Mouse (Mus musculus): Measurements from ENCODE around the gene Ccdc93.

Ccdc93 gene

GRCm38 (mm10) chr1:121430938-121431928, at the start of gene Ccdc93:
Gene Ccdc93 (plus strand): TSS chr1:121431049.
- under 1% methylated on average over 47 of the region's 47 CpGs for WGBS

- 55% methylated on average over 3 of the region's 3 CpGs for WGBS
Observed at GRCm38 (mm10) chr1:121381562-121381961, 49.3 kb upstream of the Ccdc93 start.

GRCm38 (mm10) chr1:121388312-121388711, 42.5 kb upstream of the Ccdc93 start:
- WGBS: 53% methylated on average over 6 of the region's 6 CpGs

GRCm38 (mm10) chr1:121388732-121389131, 42.1 kb upstream of the Ccdc93 start:
- 63% methylated on average over 7 of the region's 7 CpGs for WGBS

GRCm38 (mm10) chr1:121389574-121389973, 41.3 kb upstream of the Ccdc93 start:
- WGBS: 73% methylated on average over 12 of the region's 12 CpGs

- 66% methylated on average over 5 of the region's 5 CpGs for WGBS
Observed at GRCm38 (mm10) chr1:121390003-121390402, 40.8 kb upstream of the Ccdc93 start.

- WGBS: 36% methylated on average over 13 of the region's 13 CpGs
Observed at GRCm38 (mm10) chr1:121390421-121390820, 40.4 kb upstream of the Ccdc93 start.

GRCm38 (mm10) chr1:121390855-121391254, 40.0 kb upstream of the Ccdc93 start:
- WGBS: 48% methylated on average over 8 of the region's 8 CpGs

- WGBS: 67% methylated on average over 2 of the region's 2 CpGs
Observed at GRCm38 (mm10) chr1:121393117-121393516, 37.7 kb upstream of the Ccdc93 start.

GRCm38 (mm10) chr1:121394764-121395163, 36.1 kb upstream of the Ccdc93 start:
- WGBS: 59% methylated on average over 5 of the region's 5 CpGs

GRCm38 (mm10) chr1:121396501-121396900, 34.3 kb upstream of the Ccdc93 start:
- 58% methylated on average over 4 of the region's 4 CpGs for WGBS

- 83% methylated on average over 4 of the region's 4 CpGs for WGBS
Observed at GRCm38 (mm10) chr1:121398231-121398630, 32.6 kb upstream of the Ccdc93 start.

- 43% methylated on average over 14 of the region's 14 CpGs for WGBS
Observed at GRCm38 (mm10) chr1:121398986-121399881, 31.6 kb upstream of the Ccdc93 start.

- 9% methylated on average over 4 of the region's 4 CpGs for WGBS
Observed at GRCm38 (mm10) chr1:121400243-121400642, 30.6 kb upstream of the Ccdc93 start.

- WGBS: 15% methylated on average over 4 of the region's 4 CpGs
Observed at GRCm38 (mm10) chr1:121419084-121419483, 11.8 kb upstream of the Ccdc93 start.

GRCm38 (mm10) chr1:121419569-121420265, 11.1 kb upstream of the Ccdc93 start:
- 85% methylated on average over 12 of the region's 12 CpGs for WGBS

- 8% methylated on average over 6 of the region's 6 CpGs for WGBS
Observed at GRCm38 (mm10) chr1:121430183-121430937, 489 bp upstream of the Ccdc93 start.

GRCm38 (mm10) chr1:121435981-121436380, 5.1 kb downstream of the Ccdc93 start:
- WGBS: 68% methylated on average over 7 of the region's 7 CpGs

- WGBS: 55% methylated on average over 13 of the region's 13 CpGs
Observed at GRCm38 (mm10) chr1:121440535-121441381, 9.9 kb downstream of the Ccdc93 start.

GRCm38 (mm10) chr1:121444147-121444546, 13.3 kb downstream of the Ccdc93 start:
- 94% methylated on average over 6 of the region's 6 CpGs for WGBS
